Mouse (Mus musculus) effector memory CD4-positive, alpha-beta T cell, adult 5 months (primary cell): Measurements from ENCODE around the gene Gm10837. TPM values are rescaled to one million over a fixed set of nuclear protein-coding genes. Genes with fewer than 3 reads are reported as not detected.

Source experiments
- polyA plus RNA-seq: library from polyadenylated mRNA; unstranded; fragments of 100-300 nt; shearing (Covaris generic); gene quantifications from one replicate; pipeline ENCODE4 v1.2.1, GENCODE M21; 2017

Gm10837 gene
- not detected for polyA plus RNA-seq

GRCm38 (mm10) chr14:122490441-122491328, at the start of gene Gm10837:
TSS of gene Gm10837 (plus strand) at chr14:122490586.

GRCm38 (mm10) chr14:122450496-122451382, 39.6 kb upstream of the Gm10837 start, which contains the start of gene Gm5089:
TSS of gene Gm5089 (minus strand) at chr14:122451115.

GRCm38 (mm10) chr14:122464763-122465741, 25.3 kb upstream of the Gm10837 start, which contains the start of gene Zic5:
TSS of gene Zic5 (minus strand) at chr14:122465677.

GRCm38 (mm10) chr14:122474891-122475556, 15.4 kb upstream of the Gm10837 start, which contains the start of gene Zic2:
TSS of gene Zic2 (plus strand) at chr14:122475435.

GRCm38 (mm10) chr14:122534017-122534924, 43.9 kb downstream of the Gm10837 start, which contains the start of gene Pcca:
TSS of gene Pcca (plus strand) at chr14:122534324.

Other genes starting within 250 kb of the Gm10837 start
- not detected for gene Gm5089, start 39.5 kb upstream of the Gm10837 start, polyA plus RNA-seq
- 0.10 TPM for gene Zic5, start 24.9 kb upstream of the Gm10837 start, polyA plus RNA-seq
- not detected for gene Zic2, start 15.2 kb upstream of the Gm10837 start, polyA plus RNA-seq
- gene Pcca, start 43.7 kb downstream of the Gm10837 start, polyA plus RNA-seq: 27.1 TPM